Mouse (Mus musculus) bone marrow macrophage, adult 2 months (primary cell): ENCODE measurements around the gene Mrpl44.

ENCODE experiments used
- CTCF ChIP-seq: IDR thresholded peaks from 2 replicates; pipeline ENCODE4 v1.5.1; 2012; ENCODE audit warnings: low read depth, mild to moderate bottlenecking, low read length, moderate library complexity
- POLR2A ChIP-seq: IDR thresholded peaks from 2 replicates; pipeline ENCODE4 v1.6.1; 2012; ENCODE audit warnings: mild to moderate bottlenecking, low read depth, low read length, borderline replicate concordance

DNA sequence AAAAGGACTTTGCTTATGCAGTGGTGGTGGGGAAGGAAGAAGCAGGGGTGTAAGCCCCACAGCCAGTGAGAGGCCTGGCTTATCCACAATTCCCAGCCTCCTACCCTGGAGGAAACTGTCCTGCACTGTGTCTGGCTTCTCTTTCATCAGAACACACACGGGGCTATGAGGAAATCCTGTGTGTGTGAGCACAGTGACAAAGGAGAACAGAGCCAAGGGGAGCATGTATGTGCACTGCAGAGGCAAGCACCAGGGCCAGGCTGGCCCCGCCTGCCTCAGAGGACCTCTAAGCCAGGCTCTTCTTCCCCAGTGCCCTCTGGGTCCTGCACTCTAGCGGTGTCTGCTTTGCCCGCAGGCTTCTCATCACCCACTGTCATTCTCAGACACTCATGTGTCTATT, 34.8 kb upstream of the Mrpl44 start:
- no peak for TF ChIP-seq POLR2A
- TF ChIP-seq CTCF, result no peak
